Mouse (Mus musculus): Measurements from ENCODE around the gene Plxnb2. TPM values are rescaled to one million over a fixed set of nuclear protein-coding genes. Genes with fewer than 3 reads are reported as not detected.

Plxnb2 gene
- total RNA-seq, 1 experiment, result 116 TPM

DNA sequence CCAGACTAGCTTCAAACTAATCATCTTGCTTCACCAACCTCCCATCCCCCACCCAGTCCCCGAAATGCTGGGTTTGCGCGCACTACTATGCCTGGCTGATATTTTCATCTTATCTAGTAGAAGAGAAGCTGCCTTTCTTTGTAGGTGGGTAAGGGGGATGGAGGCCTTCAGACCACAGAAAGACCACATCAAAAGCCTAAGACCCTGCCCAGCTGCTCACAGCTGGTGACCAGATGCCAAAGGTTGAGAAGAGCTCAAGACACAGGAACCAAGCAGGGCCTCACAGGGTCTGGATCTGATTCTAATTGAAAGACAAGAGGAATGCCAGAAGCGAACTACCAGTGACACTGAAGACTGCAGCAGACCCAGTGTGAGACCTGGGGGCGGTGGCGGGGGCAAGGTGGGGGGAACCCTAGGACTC is 14.7 kb upstream of the Plxnb2 start:
- Histone ChIP-seq H3K36me3 (ENCODE audit: control insufficient read depth, insufficient read depth, low read length, poor library complexity, severe bottlenecking) (peaks cover 7% of the 10 kb centered on the region; the same call in 1 of the 2 replicates), H3K27ac (ENCODE audit: insufficient read depth, low read depth, low read length, poor library complexity, severe bottlenecking) (no peak overlapping the region; the same call in 1 of the 2 replicates), H3K9me3 (ENCODE audit: control insufficient read depth, insufficient read depth, low read depth, low read length) (no peaks in the 10 kb centered on the region), H3K4me1 (ENCODE audit: control insufficient read depth in 2 of 2, insufficient read depth in 2 of 2, low read length in 2 of 2, poor library complexity in 1 of 2) (no peaks in the 10 kb centered on the region; a peak in 1 of 4 replicates), H3K4me3 (ENCODE audit: insufficient read depth in 1 of 2, low read depth in 1 of 2, low read length in 2 of 2, poor library complexity in 1 of 2, severe bottlenecking in 1 of 2) (peak overlapping the region; percentile 95), H3K9ac (ENCODE audit: insufficient read depth, low read depth, low read length, poor library complexity, severe bottlenecking) (no peak overlapping the region)
- no peak for TF ChIP-seq CHD2 (IDR thresholded peaks at IDR 0.05; ENCODE audit: low read depth, low read length)
- TF ChIP-seq ZC3H11A (IDR thresholded peaks at IDR 0.05; ENCODE audit: borderline replicate concordance, low read depth, low read length), result no peak
- TF ChIP-seq MAFK (IDR thresholded peaks at IDR 0.05; ENCODE audit: insufficient read depth, low read depth, low read length), result no peak
- TF ChIP-seq ZNF384 (IDR thresholded peaks at IDR 0.05; ENCODE audit: low read depth, low read length), result no peak
- no peak for TF ChIP-seq HCFC1 (IDR thresholded peaks at IDR 0.05; ENCODE audit: borderline replicate concordance, insufficient read depth, low read length)
- DNase-seq (ENCODE audit: low read depth, low spot score), result no peak
- in situ Hi-C loops (cut with MboI; ENCODE audit: low sequenced_read_pairs in 2 of 2, unreplicated experiment in 2 of 2), result no loop called here

DNA sequence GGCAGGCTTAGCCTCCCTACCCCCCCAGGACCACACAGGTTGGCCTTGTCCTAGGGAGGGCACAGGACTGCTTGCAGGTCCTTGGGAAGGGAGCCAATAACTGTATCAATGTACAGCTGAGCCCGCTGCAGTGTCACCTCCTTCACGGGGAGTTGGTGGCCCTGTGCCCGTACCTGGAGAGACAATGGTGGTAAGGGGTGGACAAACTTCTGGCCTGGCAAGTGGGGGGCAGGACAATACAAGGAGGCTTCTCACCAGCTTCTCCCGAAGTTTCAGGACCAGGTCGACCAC is 4.3 kb upstream of the Plxnb2 start:
- H3K4me3 ChIP-seq (ENCODE audit: insufficient read depth in 1 of 2, low read depth in 1 of 2, low read length in 2 of 2, poor library complexity in 1 of 2, severe bottlenecking in 1 of 2), result no peak overlapping the region
- H3K4me1 ChIP-seq (ENCODE audit: control insufficient read depth in 2 of 2, insufficient read depth in 2 of 2, low read length in 2 of 2, poor library complexity in 1 of 2), result peaks cover 2 to 28% of the 10 kb centered on the region in 2 experiments; a peak in 3 of 4 replicates
- in situ Hi-C loops (cut with MboI; ENCODE audit: low sequenced_read_pairs in 2 of 2, unreplicated experiment in 2 of 2), result no loop called here
- H3K9me3 ChIP-seq (ENCODE audit: control insufficient read depth, insufficient read depth, low read depth, low read length), result no peaks in the 10 kb centered on the region
- TF ChIP-seq ZNF384 (IDR thresholded peaks at IDR 0.05; ENCODE audit: low read depth, low read length) (no peak), HCFC1 (IDR thresholded peaks at IDR 0.05; ENCODE audit: borderline replicate concordance, insufficient read depth, low read length) (no peak), ZC3H11A (IDR thresholded peaks at IDR 0.05; ENCODE audit: borderline replicate concordance, low read depth, low read length) (no peak), MAFK (IDR thresholded peaks at IDR 0.05; ENCODE audit: insufficient read depth, low read depth, low read length) (no peak), CHD2 (IDR thresholded peaks at IDR 0.05; ENCODE audit: low read depth, low read length) (no peak)
- peaks cover 6% of the 10 kb centered on the region; the same call in 1 of the 2 replicates for H3K36me3 ChIP-seq (ENCODE audit: control insufficient read depth, insufficient read depth, low read length, poor library complexity, severe bottlenecking)
- no peak overlapping the region for H3K27ac ChIP-seq (ENCODE audit: insufficient read depth, low read depth, low read length, poor library complexity, severe bottlenecking)
- DNase-seq (ENCODE audit: low read depth, low spot score), result no peak
- H3K9ac ChIP-seq (ENCODE audit: insufficient read depth, low read depth, low read length, poor library complexity, severe bottlenecking), result no peak overlapping the region

DNA sequence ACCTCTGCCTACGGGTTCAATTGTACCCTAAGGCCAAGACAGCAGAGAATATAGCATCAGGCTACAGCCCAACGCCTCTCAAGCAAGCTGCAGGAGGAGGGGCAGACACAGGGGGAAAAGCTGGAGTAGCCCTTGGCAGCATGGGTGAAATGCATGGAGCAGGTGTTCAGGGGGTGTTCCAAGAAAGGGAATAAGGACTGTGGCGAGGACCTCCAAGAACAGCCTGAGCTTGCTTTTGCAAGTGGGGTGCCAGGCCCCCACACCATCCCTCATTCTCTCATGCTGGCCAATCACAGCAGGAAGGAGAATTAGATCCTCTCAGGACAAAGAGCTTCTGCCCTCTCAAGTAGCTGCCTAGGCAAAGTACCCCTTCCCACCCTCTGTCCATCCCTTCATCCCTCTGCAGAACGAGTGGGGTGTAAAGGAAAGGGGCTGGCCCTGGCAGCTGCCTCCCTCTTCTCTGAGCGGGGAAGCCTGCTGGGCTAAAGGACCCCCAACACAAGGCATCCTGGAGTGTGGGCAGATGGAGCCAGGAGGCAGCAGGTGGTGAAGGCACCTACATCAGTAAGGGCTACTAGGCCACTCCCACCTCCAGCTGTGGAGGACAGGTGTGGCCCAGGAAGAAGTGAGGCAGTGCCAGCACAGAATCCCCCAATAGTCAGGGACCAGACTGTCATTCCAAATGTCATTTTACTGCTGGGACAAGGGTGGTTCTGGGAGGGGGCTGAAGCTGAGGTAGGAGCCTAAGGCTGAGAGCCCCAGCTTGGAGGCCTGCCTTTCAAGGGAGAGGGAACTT is 3.8 kb upstream of the Plxnb2 start:
- peaks cover 6% of the 10 kb centered on the region; the same call in 1 of the 2 replicates for H3K36me3 ChIP-seq (ENCODE audit: control insufficient read depth, insufficient read depth, low read length, poor library complexity, severe bottlenecking)
- DNase-seq (ENCODE audit: low read depth, low spot score), result no peak
- H3K9ac ChIP-seq (ENCODE audit: insufficient read depth, low read depth, low read length, poor library complexity, severe bottlenecking), result no peak overlapping the region
- in situ Hi-C loops (cut with MboI; ENCODE audit: low sequenced_read_pairs in 2 of 2, unreplicated experiment in 2 of 2), result no loop called here
- no peaks in the 10 kb centered on the region for H3K9me3 ChIP-seq (ENCODE audit: control insufficient read depth, insufficient read depth, low read depth, low read length)
- no peak overlapping the region for H3K27ac ChIP-seq (ENCODE audit: insufficient read depth, low read depth, low read length, poor library complexity, severe bottlenecking)
- no peak overlapping the region for H3K4me3 ChIP-seq (ENCODE audit: insufficient read depth in 1 of 2, low read depth in 1 of 2, low read length in 2 of 2, poor library complexity in 1 of 2, severe bottlenecking in 1 of 2)
- peaks cover 5 to 31% of the 10 kb centered on the region in 2 experiments for H3K4me1 ChIP-seq (ENCODE audit: control insufficient read depth in 2 of 2, insufficient read depth in 2 of 2, low read length in 2 of 2, poor library complexity in 1 of 2)
- TF ChIP-seq HCFC1 (IDR thresholded peaks at IDR 0.05; ENCODE audit: borderline replicate concordance, insufficient read depth, low read length) (no peak), CHD2 (IDR thresholded peaks at IDR 0.05; ENCODE audit: low read depth, low read length) (no peak), ZC3H11A (IDR thresholded peaks at IDR 0.05; ENCODE audit: borderline replicate concordance, low read depth, low read length) (no peak), ZNF384 (IDR thresholded peaks at IDR 0.05; ENCODE audit: low read depth, low read length) (no peak), MAFK (IDR thresholded peaks at IDR 0.05; ENCODE audit: insufficient read depth, low read depth, low read length) (no peak)

DNA sequence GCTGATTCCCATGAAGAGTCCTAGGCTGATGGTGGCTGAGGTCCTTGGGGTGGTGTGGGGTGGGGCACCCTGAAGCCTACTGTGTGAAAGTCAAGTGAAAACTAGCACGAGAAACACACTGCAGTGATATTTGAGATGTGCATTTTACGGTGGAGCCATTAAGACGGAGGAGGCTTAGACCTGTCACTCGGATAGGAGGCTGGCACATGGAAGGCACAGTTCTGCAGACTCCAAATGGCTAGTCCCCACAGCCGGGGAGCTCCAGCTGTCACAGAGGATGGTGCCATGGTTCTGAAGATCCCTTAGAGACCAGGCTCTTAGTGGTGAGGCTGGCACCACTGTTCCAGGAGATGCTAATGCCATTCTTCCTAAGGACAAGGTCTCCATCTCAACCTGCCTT is 2.3 kb upstream of the Plxnb2 start:
- Histone ChIP-seq H3K36me3 (ENCODE audit: control insufficient read depth, insufficient read depth, low read length, poor library complexity, severe bottlenecking) (peaks cover 6% of the 10 kb centered on the region; the same call in 1 of the 2 replicates), H3K9ac (ENCODE audit: insufficient read depth, low read depth, low read length, poor library complexity, severe bottlenecking) (no peak overlapping the region), H3K27ac (ENCODE audit: insufficient read depth, low read depth, low read length, poor library complexity, severe bottlenecking) (no peak overlapping the region), H3K4me3 (ENCODE audit: insufficient read depth in 1 of 2, low read depth in 1 of 2, low read length in 2 of 2, poor library complexity in 1 of 2, severe bottlenecking in 1 of 2) (no peak overlapping the region), H3K4me1 (ENCODE audit: control insufficient read depth in 2 of 2, insufficient read depth in 2 of 2, low read length in 2 of 2, poor library complexity in 1 of 2) (peaks cover 8 to 44% of the 10 kb centered on the region in 2 experiments), H3K9me3 (ENCODE audit: control insufficient read depth, insufficient read depth, low read depth, low read length) (no peaks in the 10 kb centered on the region)
- TF ChIP-seq CHD2 (IDR thresholded peaks at IDR 0.05; ENCODE audit: low read depth, low read length) (no peak), ZC3H11A (IDR thresholded peaks at IDR 0.05; ENCODE audit: borderline replicate concordance, low read depth, low read length) (no peak), MAFK (IDR thresholded peaks at IDR 0.05; ENCODE audit: insufficient read depth, low read depth, low read length) (no peak), HCFC1 (IDR thresholded peaks at IDR 0.05; ENCODE audit: borderline replicate concordance, insufficient read depth, low read length) (no peak), ZNF384 (IDR thresholded peaks at IDR 0.05; ENCODE audit: low read depth, low read length) (no peak)
- no peak for DNase-seq (ENCODE audit: low read depth, low spot score)
- in situ Hi-C loops (cut with MboI; ENCODE audit: low sequenced_read_pairs in 2 of 2, unreplicated experiment in 2 of 2), result no loop called here

Measured in ES-E14 (cell line).